Mouse (Mus musculus): Measurements from ENCODE around the gene Letm1.

DNA sequence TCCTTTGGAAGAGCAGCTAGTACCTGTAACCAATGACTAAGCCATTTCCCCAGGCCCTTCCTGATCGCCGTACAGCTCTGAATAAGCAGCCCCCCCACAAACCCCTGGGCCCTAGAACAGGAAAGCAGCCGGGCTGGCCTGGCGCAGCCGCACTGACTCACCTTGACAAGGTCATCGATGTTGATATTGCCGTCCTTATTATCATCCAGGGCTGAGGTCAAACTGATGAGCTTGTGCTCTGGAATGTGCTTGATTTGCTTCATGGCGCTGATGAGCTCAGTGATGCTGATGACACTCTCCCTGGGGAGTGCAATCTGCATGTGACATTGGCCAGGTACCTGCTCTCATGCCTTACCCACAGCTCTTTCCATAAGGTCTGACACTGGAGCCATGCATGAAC is 39.1 kb downstream of the Letm1 start:
- TF ChIP-seq POLR2A (IDR thresholded peaks at IDR 0.05; ENCODE audit: extremely low read depth, insufficient read depth, low read length) (no peak), CTCF (IDR thresholded peaks at IDR 0.05; ENCODE audit: low read depth, low read length) (no peak)
